Mouse (Mus musculus) liver, embryonic 16.5 days (tissue): ENCODE measurements around the gene Slc35d1. TPM values are rescaled to one million over a fixed set of nuclear protein-coding genes. Genes with fewer than 3 reads are reported as not detected.

Experiments
- ATAC-seq: fragments of 200-750 bp; cut with Nextera tagmentation; 2 replicates; pipeline ENCODE4 v1.8.0; 2017; ENCODE audit warnings: low read depth, mild to moderate bottlenecking, moderate number of reproducible peaks, moderate library complexity
- H3K27ac ChIP-seq: fragments of 300-500 bp; sonication (generic); 2 replicates; pipeline ENCODE4 v1.5.1; 2014; ENCODE audit warnings: mild to moderate bottlenecking, low read length
- H3K27me3 ChIP-seq: fragments of 300-500 bp; sonication (generic); 2 replicates; pipeline ENCODE4 v1.6.1; 2014; ENCODE audit warnings: low read depth, low read length, mixed read lengths; ENCODE audit not compliant: control insufficient read depth, insufficient read depth
- H3K36me3 ChIP-seq: fragments of 300-500 bp; sonication (generic); 2 replicates; pipeline ENCODE4 v1.6.1; 2014; ENCODE audit warnings: mild to moderate bottlenecking; ENCODE audit not compliant: control insufficient read depth, insufficient read depth
- H3K4me1 ChIP-seq: fragments of 300-500 bp; sonication (generic); 2 replicates; pipeline ENCODE4 v1.6.1; 2014; ENCODE audit warnings: low read depth, low read length, mixed read lengths; ENCODE audit not compliant: control insufficient read depth
- H3K4me2 ChIP-seq: fragments of 300-500 bp; sonication (generic); 2 replicates; pipeline ENCODE4 v1.6.1; 2014; ENCODE audit warnings: low read depth, low read length, mixed read lengths
- H3K4me3 ChIP-seq: fragments of 300-500 bp; sonication (generic); 2 replicates; pipeline ENCODE4 v1.5.1; 2014; ENCODE audit warnings: low read depth, mild to moderate bottlenecking, low read length
- H3K9ac ChIP-seq: fragments of 300-500 bp; sonication (generic); 2 replicates; pipeline ENCODE4 v1.6.1; 2014; ENCODE audit warnings: low read depth, low read length
- H3K9me3 ChIP-seq: fragments of 300-500 bp; sonication (generic); replicated peaks from 2 replicates; pipeline ENCODE4 v1.6.1; 2016; ENCODE audit warnings: low read length; ENCODE audit not compliant: control insufficient read depth
- WGBS: fragments of 180-500 bp; shearing (Covaris S2); extraction: QIAGEN DNeasy Blood & Tissue Kit; methylation state at CpG from one replicate; pipeline ENCODE4 v1.1.7; 2014; ENCODE audit not compliant: insufficient replicate concordance; 5-methylcytosine and 5-hydroxymethylcytosine counted together
- polyA plus RNA-seq: library from polyadenylated mRNA; unstranded; fragments of >200 nt; fragmentation: Nextera tagmentation; extraction: Ambion mirVana; gene quantifications from 2 replicates; pipeline ENCODE4 v1.2.1, GENCODE M21; 2015

Slc35d1 gene
- polyA plus RNA-seq, 1 experiment from 2014 or later, result 4.2 TPM

DNA sequence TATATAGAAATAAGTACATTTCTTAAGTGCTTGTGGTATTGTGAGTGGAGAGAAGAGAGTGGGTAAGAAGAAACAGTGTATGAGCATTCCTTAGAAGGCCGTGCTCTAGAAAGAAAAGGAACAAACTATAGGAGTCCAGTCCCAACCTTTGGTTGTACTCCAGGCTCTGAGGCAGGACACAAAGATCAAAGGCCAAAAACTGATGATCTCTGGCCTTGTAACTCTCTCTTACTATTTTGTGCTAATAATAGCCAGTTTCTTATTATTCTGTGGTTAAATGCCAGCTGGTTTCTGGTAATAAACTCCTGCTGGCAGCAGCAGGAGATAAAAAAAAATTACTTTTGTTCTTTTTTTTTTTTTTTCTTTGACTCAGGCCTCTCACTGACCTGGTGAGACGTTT, 17.2 kb upstream of the Slc35d1 start:
- H3K36me3 ChIP-seq, result no peaks in the 10 kb centered on the region
- H3K27ac ChIP-seq, result no peak overlapping the region
- H3K9ac ChIP-seq, result no peak overlapping the region
- H3K4me1 ChIP-seq, result no peaks in the 10 kb centered on the region
- no peak overlapping the region for H3K4me2 ChIP-seq
- H3K4me3 ChIP-seq, result no peak overlapping the region
- no peak for ATAC-seq
- no peaks in the 10 kb centered on the region for H3K27me3 ChIP-seq
- WGBS, result 59% methylated on average over 2 of the region's 2 CpGs
- H3K9me3 ChIP-seq, result no peaks in the 10 kb centered on the region

DNA sequence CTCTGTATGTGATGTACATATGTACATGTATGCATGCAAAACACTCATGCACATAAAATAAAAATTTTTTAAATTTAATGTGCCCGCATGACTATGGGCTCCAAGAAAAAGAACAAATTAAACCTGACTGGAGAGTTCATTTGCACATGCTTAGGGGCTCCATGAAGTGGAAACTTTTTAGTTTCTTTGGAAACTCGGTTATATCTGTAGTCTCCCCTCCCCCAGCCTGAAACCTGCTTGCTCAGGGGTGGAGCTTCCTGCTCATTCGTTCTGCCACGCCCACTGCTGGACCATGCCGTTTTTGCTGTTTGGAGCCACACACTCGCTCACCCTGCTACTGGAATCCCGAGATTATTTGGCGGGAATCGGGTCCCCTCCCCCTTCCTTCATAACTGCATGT, 7.9 kb upstream of the Slc35d1 start:
- no peak overlapping the region for H3K4me3 ChIP-seq
- ATAC-seq, result no peak
- H3K27me3 ChIP-seq, result no peaks in the 10 kb centered on the region
- no peaks in the 10 kb centered on the region for H3K36me3 ChIP-seq
- WGBS, result 20% methylated on average over 9 of the region's 9 CpGs
- no peak overlapping the region for H3K27ac ChIP-seq
- no peaks in the 10 kb centered on the region for H3K9me3 ChIP-seq
- H3K4me2 ChIP-seq, result no peak overlapping the region; the same call in 1 of the 2 replicates
- no peak overlapping the region for H3K9ac ChIP-seq
- no peaks in the 10 kb centered on the region for H3K4me1 ChIP-seq

DNA sequence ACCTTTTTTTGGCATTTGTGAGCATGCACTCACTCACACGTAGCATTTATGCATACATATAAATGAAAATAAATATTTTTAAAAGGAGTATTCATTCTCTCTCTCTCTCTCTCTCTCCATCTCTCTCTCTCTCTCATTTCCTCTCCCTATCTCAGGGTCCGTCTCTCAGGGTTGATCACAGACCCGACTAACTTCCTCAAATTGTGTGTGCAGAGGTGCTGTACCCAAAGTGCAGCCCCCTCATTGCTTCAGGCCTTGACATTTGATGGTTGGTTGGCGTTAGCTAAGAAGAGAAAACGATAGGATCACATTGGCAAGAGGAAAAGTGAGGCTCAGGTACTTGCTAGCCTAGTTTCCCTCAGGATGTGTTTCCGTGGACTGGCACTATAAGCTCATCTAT, 6.8 kb upstream of the Slc35d1 start:
- Histone ChIP-seq H3K9ac (no peak overlapping the region), H3K27me3 (no peaks in the 10 kb centered on the region), H3K36me3 (no peaks in the 10 kb centered on the region), H3K4me1 (no peaks in the 10 kb centered on the region), H3K4me2 (no peak overlapping the region), H3K27ac (no peak overlapping the region), H3K9me3 (no peaks in the 10 kb centered on the region), H3K4me3 (no peak overlapping the region)
- WGBS, result 38% methylated on average over 6 of the region's 6 CpGs
- ATAC-seq, result no peak

DNA sequence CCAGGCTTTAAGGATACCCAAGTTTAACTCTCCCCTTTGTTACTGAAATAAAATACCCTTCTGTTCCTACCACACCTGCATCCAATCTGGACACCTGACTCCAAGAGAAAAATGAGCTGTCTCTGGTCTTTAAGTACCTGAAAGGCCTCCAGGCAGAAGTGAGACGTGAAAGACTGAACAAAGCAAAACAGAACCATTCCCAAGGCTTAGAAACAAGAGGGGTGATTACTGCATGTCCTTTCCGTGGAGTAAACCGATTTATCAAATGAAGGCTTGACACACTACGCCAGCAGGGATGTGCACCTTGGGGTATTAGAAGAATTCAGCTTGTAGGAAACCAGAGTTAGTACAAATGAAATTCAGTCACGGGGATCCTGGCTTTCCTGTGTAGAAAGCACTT, 4.0 kb upstream of the Slc35d1 start:
- Histone ChIP-seq H3K27ac (no peak overlapping the region), H3K9me3 (no peaks in the 10 kb centered on the region), H3K4me3 (no peak overlapping the region), H3K9ac (no peak overlapping the region), H3K4me1 (peaks cover 7% of the 10 kb centered on the region), H3K4me2 (no peak overlapping the region), H3K27me3 (no peaks in the 10 kb centered on the region), H3K36me3 (no peaks in the 10 kb centered on the region)
- 66% methylated on average over 5 of the region's 5 CpGs for WGBS
- no peak for ATAC-seq

DNA sequence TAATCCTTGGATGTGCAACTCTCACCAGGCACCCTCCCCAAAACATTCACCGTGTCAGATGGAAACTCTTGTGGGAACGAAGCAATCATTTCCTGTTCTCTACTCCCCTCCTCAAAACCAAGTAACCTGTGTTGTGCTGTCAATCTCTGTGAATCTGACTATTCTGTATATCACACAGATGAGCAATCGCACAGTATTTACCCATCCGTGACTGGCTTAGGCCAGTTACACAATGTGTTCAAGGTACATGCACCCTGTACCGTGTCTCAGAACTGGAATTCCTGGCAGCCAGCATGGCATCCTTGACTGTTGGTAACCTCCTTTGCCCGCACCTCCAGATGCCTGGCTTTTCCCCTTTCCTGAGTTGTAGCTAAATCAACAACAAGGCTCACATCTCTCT, 1.1 kb upstream of the Slc35d1 start:
- Histone ChIP-seq H3K4me1 (peaks cover 13% of the 10 kb centered on the region), H3K36me3 (no peaks in the 10 kb centered on the region), H3K27me3 (no peaks in the 10 kb centered on the region), H3K4me3 (no peak overlapping the region), H3K9ac (no peak overlapping the region), H3K4me2 (peak overlapping the region; percentile 93; the same call in 1 of the 2 replicates), H3K27ac (peak overlapping the region; percentile 90), H3K9me3 (no peaks in the 10 kb centered on the region)
- 72% methylated on average over 6 of the region's 6 CpGs for WGBS
- ATAC-seq, result peak; percentile 49

DNA sequence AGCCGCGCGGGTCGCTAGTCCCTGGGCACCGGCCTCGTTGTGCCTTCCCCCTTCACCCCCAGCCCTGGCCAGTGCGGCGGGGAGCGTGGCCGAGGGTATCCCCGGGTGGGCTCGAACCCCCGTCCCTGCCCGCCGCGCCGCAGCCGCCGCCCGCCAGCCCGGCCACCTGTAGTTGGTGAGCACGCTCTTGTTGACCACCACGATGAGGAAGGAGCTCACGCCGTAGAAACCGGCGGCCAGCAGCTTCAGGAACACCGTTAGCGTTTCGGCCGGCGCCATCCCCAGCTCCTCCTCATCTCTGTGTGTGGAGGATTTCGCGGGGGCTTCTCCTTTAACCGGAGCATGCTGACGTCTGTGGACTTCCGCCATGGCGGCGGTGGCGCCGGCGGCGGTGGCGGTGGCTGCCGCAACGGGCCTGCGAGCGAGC, 453 bp downstream of the Slc35d1 start:
- WGBS, result 0% methylated on average over 29 of the region's 48 CpGs
- H3K9ac ChIP-seq, result peak overlapping the region; percentile 96
- H3K27ac ChIP-seq, result peak overlapping the region; percentile 90
- peak; percentile 53 for ATAC-seq
- peak overlapping the region; percentile 92 for H3K4me3 ChIP-seq
- H3K4me2 ChIP-seq, result peak overlapping the region; percentile 93
- peaks cover 13% of the 10 kb centered on the region for H3K4me1 ChIP-seq
- H3K9me3 ChIP-seq, result no peaks in the 10 kb centered on the region
- peaks cover 8% of the 10 kb centered on the region for H3K36me3 ChIP-seq
- no peaks in the 10 kb centered on the region for H3K27me3 ChIP-seq

DNA sequence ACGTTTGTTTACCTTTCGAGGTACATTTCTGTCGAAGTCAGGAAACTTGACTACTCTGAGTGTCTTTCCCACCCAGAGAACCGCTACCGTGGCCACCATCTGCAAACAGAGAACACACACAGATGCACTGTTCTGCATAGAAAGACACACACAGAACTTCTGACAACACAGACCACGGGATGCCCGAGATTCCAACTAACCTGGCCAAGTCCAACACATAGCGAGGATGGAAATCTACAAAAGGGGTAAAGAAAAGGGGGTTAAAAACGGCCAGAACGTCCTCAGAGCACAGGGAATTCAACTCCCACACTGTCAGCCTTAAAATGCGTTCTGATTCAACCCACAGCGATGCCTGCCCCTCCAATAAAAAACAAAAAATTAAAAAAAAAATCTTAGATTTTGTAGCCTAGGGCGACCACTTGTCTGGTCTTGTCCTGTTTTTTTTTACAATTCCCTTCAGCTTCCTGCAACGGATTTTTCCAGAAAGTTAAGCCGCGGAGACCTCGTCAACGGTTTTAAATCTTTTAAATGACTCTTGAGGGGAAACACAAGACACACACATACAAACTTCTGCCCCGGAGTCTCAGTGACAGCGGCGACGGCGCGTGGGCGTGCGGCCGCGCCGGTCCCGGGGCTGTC, 986 bp downstream of the Slc35d1 start:
- H3K9me3 ChIP-seq, result no peaks in the 10 kb centered on the region
- H3K36me3 ChIP-seq, result peaks cover 9% of the 10 kb centered on the region
- H3K27me3 ChIP-seq, result no peaks in the 10 kb centered on the region
- H3K27ac ChIP-seq, result peak overlapping the region; percentile 90
- 4% methylated on average over 30 of the region's 30 CpGs for WGBS
- H3K4me1 ChIP-seq, result peaks cover 13% of the 10 kb centered on the region
- H3K4me3 ChIP-seq, result peak overlapping the region; percentile 92
- peak overlapping the region; percentile 93 for H3K4me2 ChIP-seq
- H3K9ac ChIP-seq, result peak overlapping the region; percentile 96
- peak; percentile 12; the same call in 1 of the 2 replicates for ATAC-seq

DNA sequence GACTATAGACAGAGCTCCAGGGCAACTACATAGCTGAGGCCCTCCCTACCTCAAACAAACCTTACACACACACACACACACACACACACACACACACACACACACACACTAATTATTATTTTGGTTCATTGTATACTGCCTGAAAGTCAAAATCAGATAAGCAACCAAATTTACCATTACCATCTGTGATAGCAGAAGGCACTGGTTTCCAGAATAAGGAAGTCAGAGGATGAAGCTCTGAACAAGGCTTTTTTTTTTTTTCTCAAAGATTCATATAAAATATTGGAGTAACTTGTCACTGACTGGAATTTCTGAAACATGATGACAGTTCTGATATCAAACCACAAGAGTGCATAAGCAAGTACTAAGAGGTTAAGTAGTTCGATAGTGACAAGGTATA, 6.4 kb downstream of the Slc35d1 start:
- no peak overlapping the region for H3K27ac ChIP-seq
- peaks cover 16% of the 10 kb centered on the region for H3K36me3 ChIP-seq
- ATAC-seq, result no peak
- no peak overlapping the region for H3K4me3 ChIP-seq
- H3K9me3 ChIP-seq, result no peaks in the 10 kb centered on the region
- H3K9ac ChIP-seq, result no peak overlapping the region
- 64% methylated on average over 1 of the region's 1 CpGs for WGBS
- H3K4me1 ChIP-seq, result peaks cover 2% of the 10 kb centered on the region
- H3K4me2 ChIP-seq, result no peak overlapping the region
- no peaks in the 10 kb centered on the region for H3K27me3 ChIP-seq

DNA sequence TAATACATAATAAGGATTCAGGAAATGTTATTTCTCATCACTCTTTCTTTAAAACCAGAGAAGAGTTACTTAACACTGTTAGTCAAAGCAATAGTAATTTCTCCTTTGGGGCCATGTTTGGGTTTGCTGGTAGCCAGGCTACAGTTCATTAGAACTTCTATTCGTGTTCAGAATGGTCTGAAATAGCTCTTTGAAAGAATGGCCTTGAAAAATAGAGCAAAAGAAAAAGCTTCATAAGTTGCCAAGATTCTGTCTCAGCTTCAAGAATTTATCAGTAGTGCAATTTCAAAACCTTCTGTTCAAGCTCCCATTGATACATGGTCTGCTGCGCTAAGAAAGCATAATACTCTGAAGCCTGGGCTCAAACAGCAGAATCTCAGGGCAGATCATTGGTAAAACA, 11.3 kb downstream of the Slc35d1 start:
- Histone ChIP-seq H3K27me3 (no peaks in the 10 kb centered on the region), H3K36me3 (peaks cover 12% of the 10 kb centered on the region), H3K4me3 (no peak overlapping the region), H3K27ac (no peak overlapping the region), H3K4me1 (no peaks in the 10 kb centered on the region), H3K9ac (no peak overlapping the region), H3K4me2 (no peak overlapping the region), H3K9me3 (no peaks in the 10 kb centered on the region)
- no peak for ATAC-seq
- 78% methylated on average over 2 of the region's 2 CpGs for whole genome bisulfite sequencing
